Mouse (Mus musculus): Measurements from ENCODE around the gene Csde1. TPM values are rescaled to one million over a fixed set of nuclear protein-coding genes. Genes with fewer than 3 reads are reported as not detected.

Gene Csde1
- total RNA-seq, 2 experiments from 2014 or later = 283 to 739 TPM

DNA sequence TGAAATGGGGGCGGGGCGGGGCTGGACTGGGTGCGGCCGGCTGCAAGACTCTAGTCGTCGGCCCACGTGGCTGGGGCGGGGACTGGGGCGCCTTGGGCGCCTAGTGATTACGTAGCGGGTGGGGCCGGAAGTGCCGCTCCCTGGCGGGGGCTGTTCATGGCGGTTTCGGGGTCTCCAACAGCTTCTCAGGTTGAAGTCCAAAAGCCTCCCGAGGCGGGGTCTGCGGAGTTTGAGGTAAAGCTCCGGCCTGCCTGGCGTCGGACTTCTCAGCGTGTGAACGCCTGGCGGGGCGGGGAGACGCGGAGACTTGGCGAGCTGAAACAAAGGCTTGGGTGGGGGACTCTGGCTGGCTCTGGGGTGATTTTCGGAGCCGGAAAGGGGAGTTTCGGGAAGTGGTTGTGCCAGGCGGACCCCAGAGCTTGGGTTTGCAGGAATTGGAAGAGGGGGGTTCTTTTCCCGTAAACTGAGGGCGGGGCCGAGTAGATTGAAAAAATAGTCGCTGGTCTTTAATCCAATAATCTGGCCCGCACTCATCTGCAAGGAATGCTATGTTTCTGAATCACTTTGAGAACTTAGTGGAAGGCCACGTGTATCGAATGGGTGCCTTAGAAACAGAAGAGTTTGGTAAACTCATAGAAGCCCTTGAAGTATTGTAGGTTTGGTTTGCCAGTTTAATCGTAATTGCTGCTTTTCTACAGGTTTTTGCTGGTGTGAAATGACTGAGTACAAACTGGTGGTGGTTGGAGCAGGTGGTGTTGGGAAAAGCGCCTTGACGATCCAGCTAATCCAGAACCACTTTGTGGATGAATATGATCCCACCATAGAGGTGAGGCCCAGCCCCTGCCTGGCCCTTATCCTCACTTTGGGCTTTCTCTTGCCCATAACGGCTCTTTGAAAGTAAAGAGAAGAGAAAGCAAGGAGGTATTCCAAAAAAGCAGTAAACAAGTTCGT, 38.3 kb downstream of the Csde1 start, which contains the start of gene Nras:
Nras (plus strand) TSS at position 79 of the 951 bp plus-strand sequence.
- ATAC-seq (replicated peaks; ENCODE audit: poor library complexity, severe bottlenecking) = peak; percentile 99

DNA sequence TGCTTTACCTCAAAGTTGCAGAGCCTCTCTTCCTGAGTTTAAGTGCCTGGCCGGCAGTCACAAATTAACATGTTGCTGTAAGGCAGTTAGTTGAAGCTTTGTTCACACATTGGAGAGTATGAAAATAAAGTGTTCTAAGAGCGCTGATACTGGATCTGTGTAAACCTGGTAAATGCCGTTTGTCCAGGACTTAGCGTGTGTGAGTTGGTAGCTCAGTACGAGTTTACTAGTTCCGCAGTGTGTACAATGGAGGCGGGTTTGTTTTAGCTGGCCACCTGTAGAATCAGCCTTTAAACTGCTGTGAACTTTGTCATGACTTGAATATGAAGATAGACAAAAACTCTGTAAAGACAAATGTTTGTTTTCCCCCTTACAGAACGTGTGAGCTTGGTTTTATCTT, 46.7 kb downstream of the Csde1 start:
- no peak for ATAC-seq (replicated peaks; ENCODE audit: poor library complexity, severe bottlenecking)

DNA sequence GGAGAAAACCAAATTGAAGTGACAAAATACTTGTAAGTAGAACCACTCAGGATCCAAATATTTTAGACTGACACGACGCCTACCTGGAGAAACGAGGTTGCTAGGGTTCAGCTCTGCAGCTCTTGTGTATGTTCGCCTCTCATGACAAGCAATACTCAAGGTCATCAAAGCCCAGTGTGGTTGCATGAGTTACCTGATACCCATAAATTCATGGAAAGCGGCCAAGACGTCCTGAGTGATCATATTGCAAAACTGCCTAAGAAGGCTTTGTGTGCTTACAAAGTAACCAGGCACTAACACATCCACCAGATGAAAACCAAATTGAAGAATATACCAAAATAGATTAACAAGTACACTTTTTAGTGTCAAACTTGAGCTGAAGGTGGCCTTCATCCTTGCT, 48.7 kb downstream of the Csde1 start:
- ATAC-seq (replicated peaks; ENCODE audit: poor library complexity, severe bottlenecking) = no peak

DNA sequence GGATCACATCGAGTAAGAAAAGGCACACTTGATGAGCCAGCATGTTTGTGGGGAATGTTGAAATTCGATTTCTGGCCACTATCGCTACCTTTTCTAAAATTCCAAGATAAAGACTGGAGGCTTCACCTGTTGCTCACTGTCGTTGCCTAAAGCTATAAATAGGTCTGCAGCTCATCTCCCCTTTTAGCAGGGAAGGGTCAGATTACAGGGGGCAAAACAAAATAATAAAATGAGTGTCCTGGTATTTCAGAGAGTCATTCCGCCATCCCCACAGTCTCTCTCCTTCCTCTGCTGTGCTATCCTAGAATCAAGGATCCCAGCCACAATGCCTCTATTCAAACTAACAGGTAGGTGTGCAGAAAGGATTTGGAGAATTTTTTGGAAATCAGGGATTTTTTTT, 53.5 kb downstream of the Csde1 start, which contains the start of gene Ampd1:
Ampd1 (plus strand) TSS at position 244 of the 400 bp plus-strand sequence.
- ATAC-seq (replicated peaks; ENCODE audit: poor library complexity, severe bottlenecking) = no peak

DNA sequence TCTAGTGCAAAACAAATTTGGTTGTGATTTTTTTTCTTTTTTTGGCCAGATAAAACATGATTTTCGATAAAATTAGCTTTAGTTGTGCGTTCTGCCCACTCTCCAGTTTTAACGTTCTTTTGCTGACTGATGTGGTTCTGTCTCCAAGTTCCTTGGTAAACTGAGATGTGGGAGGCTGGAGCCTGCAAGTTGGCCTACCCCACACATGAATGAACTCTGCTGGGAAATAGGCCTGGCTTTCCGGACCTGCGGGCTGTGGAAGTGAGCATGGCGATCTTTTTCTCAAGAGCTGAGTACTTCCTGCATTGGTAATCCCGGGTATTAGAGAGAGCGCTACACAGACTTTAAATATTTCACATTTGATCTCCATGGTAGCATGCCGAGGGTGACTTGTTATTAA, 55.6 kb downstream of the Csde1 start:
- no peak for ATAC-seq (replicated peaks; ENCODE audit: poor library complexity, severe bottlenecking)

DNA sequence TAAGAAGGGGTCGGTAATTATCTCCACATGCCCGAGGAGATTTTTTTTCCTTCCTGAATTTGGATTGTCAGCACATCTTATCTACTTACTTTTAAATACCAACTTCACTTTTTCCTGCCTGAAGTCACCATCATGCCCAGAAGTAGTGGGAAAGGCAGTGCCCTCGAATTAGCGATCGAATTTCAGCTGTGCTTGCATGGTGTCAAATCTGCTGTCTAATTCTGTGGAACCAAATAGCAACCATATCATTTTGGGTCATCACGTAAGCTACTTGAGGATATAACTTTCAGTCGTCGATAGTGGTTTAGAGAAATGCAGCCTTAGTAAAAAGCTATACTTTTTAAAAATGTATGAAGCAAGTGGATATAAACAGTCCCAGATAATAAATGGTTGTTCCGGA, 56.2 kb downstream of the Csde1 start:
- no peak for ATAC-seq (replicated peaks; ENCODE audit: poor library complexity, severe bottlenecking)

DNA sequence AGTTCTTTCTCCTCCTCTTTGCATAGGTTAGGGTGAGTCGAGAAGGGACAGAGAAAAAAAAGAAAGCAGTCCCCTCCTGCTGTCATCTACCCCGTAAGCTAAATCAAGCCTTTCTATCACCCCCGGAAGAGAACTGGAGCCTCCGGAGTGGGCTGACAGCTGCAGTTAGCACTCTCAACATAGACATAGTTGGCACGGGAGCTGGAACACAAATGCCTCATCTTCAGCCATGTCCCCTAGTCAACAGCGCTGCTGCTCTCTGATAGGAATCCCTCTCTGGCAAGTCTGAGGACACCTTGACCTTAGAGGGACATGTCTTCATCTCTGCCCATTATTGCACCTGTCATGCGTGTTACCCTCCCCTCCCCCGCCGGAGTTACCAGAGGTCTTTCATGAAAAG, 59.1 kb downstream of the Csde1 start:
- ATAC-seq (replicated peaks; ENCODE audit: poor library complexity, severe bottlenecking) = no peak

DNA sequence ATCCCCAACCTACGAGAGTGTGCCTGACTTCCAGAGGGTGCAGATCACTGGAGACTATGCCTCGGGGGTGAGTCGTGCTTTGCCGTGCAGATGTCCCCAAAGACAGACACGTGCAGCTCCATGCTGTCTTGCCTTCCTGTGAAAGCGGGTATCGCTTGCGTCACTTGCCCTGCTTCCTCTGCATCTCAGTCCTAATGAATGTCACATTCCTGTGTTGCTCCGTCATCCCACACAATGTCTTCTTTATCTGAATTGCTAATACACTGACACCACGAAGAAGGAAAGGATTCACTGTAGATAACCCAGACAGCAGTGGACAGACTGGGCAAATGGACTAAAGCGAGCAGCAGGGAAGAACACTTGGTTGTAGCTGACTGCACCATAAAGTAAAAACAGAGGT, 60.8 kb downstream of the Csde1 start:
- ATAC-seq (replicated peaks; ENCODE audit: poor library complexity, severe bottlenecking) = no peak

DNA sequence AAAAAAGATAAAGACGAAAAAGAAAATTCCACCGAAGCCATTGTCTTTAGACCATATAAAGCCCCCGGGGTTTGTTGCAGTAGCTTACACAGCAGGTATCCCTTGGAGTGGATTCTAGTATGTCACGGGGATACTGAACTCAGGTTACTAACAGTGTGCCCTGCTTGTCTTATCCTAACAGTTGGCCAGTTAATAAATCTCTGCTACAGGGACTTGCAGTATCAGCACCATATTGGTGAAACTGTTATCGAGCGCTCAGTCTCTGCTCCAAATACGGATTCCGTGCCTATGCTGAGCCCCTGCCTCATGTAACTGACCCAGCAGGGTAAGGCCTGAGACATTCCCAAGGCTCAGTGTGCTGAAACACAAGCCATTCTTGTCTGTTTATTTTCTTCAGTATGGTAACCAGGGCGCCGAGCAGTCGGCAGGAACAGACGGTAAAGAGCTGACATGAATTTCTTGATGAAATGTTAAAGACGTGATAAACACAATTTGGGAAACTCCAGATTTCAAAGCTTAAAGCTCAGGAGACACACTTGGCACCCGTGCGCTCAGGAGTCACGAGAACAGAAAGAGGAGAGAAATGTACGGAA, 61.7 kb downstream of the Csde1 start:
- ATAC-seq (replicated peaks; ENCODE audit: poor library complexity, severe bottlenecking) = no peak

DNA sequence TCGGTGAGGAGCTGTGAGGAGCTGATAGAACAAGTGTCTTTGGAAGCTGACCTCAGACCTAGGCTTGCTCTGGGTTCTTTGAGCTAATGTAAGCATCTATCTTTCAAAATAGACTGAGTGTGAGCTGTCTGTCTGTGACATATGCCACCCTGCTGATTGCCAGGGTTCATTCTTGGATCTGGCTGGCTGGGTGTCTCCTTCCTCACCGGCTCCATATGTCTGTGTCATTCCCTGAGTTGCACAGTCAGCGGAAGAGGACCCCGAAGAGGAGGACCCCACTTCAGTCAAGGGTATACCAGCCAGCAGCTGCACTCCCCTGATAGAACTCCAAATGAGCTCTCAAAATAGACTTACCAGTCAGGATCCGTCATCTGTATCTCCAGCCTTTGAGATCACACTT, 62.5 kb downstream of the Csde1 start:
- no peak for ATAC-seq (replicated peaks; ENCODE audit: poor library complexity, severe bottlenecking)

DNA sequence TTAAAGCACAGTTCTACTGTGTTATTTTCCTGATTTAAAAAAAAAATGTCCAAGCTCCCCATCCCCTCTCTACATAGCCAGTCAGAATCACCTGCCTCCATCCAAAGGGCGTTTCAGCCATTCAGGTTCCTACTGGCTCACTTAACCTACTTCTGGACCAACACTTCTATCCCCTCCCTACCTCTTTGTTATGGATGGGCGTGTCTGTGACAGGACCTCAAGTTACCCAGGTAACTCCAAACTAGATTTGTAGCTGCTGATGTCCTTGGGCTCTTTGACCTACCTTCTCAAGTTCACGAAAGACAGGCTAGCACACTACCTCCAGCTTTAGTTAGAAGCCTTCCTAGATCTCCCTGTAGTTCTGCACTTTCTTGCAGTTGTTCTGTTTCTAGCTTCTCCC, 65.8 kb downstream of the Csde1 start:
- ATAC-seq (replicated peaks; ENCODE audit: poor library complexity, severe bottlenecking) = no peak

DNA sequence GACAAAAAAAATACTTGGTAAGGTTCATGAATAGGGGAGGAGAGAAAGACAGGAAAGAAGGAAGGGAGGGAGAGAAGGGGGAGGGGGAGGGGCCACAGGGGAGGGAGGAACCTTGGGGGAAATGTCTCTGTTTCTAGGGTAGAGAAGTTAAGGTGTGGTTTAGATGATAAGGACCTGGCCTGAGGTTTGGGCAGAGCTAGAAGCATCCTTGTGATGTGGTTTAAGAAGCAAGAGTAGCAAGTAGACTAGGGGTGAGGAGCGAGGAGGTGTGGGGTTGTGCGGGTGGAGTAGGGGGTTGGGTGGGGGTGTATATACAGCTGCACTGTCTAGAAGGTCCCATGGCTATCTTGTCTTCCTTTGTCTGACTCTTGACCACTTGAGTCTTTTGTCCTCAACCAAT, 71.5 kb downstream of the Csde1 start:
- no peak for ATAC-seq (replicated peaks; ENCODE audit: poor library complexity, severe bottlenecking)

DNA sequence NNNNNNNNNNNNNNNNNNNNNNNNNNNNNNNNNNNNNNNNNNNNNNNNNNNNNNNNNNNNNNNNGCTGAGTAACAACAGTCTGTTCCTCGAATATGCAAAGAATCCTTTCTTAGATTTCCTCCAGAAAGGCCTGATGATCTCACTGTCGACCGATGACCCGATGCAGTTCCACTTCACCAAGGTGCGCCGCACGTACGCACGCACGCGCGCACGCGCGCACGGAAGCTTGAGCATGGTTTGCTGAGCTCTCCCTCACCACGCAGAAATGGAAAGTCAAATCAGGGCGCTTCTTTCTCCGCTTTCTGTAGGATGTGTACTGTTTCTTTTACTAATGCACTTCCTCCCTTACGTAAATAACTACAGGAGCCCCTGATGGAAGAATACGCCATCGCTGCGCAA, 78.4 kb downstream of the Csde1 start:
- no peak for ATAC-seq (replicated peaks; ENCODE audit: poor library complexity, severe bottlenecking)

DNA sequence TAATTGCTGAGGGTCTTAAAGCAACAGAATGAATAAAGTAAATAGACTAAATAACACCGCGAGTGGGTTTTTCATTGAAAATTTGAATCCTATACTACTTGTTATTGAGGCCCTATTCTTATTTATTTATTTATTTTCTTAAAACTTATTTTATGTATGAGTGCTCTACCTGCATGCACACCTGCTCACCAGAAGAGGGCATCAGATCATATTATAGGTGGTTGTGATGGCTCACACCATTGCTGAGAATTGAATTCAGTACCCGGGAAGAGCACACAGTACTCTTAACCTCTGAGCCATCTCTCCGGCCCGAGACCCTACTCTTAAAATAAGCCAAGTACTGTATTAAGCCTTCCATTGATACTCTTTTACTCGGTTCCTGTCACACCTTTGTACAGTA, 79.4 kb downstream of the Csde1 start:
- no peak for ATAC-seq (replicated peaks; ENCODE audit: poor library complexity, severe bottlenecking)

DNA sequence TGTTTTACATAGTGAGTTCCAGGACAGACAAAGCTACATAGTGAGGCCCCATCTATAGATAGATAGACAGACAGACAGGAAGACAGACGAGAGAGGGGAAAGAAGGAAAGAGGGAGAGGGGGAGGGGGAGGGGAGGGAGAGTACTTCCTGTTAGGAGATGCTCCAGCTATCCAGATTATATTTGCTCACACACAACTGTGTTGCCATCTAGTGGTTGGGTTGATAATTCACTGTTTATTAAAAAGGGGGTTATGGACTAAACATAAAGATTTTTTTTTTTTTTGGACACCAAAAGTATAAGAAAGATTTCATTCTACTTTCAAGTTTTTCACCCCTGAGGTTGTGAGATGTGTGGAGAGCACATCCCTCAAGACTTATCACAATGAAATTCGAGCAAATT, 80.5 kb downstream of the Csde1 start:
- ATAC-seq (replicated peaks; ENCODE audit: poor library complexity, severe bottlenecking) = no peak

DNA sequence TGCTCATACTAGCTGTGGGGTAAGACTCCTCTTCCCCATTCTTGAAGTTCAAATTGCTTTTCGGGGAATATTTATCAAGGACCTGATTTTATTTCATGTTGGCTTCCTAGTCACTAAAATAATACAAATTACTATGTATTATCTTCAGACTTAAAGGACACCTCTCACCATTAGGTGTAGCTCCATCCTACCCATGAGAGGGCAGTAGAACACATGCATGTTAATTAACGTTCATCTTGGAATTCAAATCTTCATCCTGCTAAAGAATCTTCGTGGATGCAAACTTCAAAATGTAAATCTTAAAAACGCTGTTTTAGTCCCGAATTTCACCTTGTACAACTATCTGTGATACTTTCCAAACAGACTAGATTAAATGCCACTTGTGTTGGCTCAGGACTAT, 81.0 kb downstream of the Csde1 start:
- ATAC-seq (replicated peaks; ENCODE audit: poor library complexity, severe bottlenecking) = no peak

DNA sequence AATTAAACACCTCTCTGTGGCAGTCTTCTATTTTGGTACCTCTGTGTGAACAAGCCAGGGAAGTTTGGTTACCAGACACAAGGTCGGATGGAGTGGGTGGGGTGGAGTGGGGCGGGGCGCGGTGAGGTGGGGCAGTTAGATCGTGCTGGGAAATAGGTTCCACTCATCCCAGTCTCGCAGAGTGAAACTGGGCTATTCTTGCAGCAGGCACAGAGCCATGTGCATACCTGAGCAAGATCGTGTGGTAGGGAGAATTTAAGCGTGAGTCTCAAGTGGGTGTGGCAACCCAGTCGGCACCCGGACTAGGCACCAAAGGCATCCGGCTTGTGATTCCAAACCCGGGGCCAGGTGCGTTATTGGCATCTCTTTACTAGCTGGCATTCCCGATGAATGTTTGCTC, 81.7 kb downstream of the Csde1 start:
- no peak for ATAC-seq (replicated peaks; ENCODE audit: poor library complexity, severe bottlenecking)

DNA sequence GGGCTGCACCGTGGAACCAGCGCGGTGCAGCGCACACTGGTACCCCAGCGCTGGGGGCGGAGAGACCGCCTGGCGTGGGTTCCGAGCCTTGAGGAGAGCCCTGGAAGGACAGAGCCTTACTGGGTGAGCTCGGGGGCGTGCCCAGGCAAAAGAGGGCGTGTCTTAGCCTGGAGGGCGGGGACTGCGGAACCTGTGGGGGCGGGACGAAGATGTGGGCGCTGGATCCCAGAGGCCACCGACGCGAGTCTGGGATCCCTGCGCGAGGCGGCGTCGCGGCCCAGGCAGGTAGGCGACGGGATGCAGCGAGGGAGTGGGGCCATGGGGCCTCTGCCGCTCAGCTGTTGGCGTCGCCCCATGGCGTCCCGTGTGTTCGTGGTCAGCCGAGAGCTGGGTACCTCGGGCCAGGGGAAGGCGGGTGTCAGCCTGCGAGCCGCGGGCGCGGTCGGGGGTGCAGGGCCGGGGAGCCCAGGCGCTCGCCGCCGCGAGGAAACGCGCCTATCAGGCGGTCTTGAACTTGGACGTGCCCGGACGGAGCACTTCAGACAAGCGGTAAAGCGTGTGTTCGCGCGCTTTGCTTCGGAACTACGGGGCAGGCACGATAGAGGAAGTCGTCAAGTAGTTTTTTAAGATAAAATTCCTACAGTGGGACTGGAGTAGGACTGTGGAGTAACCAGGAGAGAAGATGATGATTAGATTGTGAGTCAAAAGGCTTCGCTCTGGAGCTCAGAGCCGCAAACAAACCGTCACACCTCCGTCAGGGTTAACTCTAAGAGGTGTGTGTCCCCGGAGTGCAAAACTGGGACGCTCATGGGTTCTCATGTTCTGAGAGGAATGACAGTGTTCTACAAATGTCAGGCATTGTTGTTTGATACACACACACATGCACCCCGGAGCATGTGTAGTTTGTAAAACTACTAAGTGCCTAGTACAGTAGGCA, 82.5 kb downstream of the Csde1 start, which contains the start of gene Dennd2c:
Dennd2c (plus strand) TSS at position 151 of the 937 bp plus-strand sequence.
- peak; percentile 97 for ATAC-seq (replicated peaks; ENCODE audit: poor library complexity, severe bottlenecking)

All from granulocyte monocyte progenitor cell, adult 5-6 weeks (primary cell).